Mouse (Mus musculus) kidney, postnatal 4 days (tissue): ENCODE results near the gene Hemk1.
"Not testable (repeated sequence)": the region's sequence is repeated elsewhere in the genome, so short reads cannot be mapped to it uniquely, and the experiment has no call there.

Source experiments
- DNase-seq, 2 experiments: peaks; one replicate each; pipeline ENCODE4 v3.0.0; 2021; ENCODE audit warnings: mixed read lengths in 2 of 2

Hemk1 gene

DNA sequence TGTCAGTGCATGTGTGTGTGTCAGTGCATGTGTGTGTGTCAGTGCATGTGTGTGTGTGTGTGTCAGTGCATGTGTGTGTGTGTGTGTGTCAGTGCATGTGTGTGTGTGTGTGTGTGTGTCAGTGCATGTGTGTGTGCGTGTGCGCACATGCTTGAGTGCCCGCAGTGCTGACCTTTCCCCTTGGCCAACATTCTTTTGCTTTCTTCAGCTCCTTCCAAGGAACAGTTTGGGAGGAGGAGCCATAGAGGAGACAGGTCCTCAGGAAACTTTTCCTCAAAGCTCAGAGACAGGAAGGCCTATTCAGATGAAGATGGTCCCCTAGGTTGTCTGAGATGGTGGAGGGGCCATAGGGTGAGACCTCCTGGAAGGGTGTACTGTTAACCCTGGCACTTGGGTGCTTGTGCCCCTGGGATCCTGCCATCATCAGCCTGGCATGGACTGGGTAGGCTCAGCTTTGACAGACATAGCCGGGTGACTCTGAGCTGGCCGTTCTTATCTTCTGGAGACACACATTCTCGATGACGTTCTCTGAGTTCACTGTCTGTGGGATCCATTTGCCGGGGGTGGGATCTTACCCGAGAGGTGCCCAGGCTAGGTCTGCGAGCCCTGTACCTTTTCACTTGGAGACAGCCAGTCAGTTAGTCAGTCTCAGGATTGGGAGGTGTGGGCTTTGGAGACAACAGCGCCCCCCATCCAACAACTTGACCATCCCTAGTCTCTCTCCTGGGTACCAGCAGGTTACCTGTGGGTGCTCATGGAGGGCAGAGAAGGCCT is 30.9 kb downstream of the Hemk1 start:
- DNase-seq: peak; percentile 41 to 59

DNA sequence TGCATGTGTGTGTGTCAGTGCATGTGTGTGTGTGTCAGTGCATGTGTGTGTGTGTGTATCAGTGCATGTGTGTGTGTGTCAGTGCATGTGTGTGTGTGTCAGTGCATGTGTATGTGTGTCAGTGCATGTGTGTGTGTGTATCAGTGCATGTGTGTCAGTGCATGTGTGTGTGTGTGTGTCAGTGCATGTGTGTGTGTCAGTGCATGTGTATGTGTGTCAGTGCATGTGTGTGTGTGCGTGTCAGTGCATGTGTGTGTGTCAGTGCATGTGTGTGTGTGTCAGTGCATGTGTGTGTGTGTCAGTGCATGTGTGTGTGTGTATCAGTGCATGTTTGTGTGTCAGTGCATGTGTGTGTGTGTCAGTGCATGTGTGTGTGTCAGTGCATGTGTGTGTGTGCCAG is 31.5 kb downstream of the Hemk1 start:
- DNase-seq: not testable (repeated sequence)

DNA sequence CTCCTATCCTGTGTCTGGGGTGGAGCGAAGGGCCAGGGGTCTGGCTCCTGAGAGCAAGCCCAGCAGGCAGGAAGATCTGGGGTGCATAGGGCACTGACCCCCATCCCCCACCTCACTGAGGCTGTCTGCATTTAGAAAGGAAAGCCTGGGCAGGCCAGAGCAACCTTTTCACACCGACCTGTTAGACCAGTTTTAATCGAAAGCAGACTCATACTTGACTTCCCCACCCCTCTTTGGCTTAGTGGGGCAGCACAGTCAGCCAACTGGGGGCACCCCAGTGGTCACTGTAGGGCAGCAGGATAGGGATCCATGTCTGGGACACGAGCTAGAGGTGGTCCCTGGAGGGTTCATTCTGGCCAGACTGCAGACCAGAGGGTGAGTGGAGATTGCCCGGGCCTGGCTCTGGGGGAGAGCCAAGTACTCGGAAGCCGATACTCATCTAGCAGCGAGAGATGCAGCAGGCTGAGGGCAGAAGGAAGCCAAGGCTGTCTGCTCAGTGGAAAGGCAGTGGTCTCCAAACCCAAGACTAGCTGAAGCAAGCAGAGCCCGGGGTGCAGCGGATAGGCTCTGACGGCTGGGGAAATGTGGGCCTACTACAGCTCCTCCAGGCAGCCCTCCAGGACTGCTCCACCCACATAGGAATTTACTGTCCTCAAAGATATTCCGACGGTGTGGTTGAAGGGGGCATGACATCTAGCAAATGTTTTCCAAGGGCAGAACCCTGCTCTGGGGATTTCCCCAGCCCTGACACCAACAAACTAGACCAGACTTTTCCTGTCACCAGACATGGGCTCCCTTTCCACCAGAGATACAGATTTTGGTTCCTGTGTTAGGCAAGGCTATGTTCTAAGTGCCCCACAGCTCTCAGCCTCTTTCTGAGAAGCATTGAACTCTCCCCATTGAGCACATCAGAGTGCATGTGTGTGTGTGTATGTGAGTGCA is 32.3 kb downstream of the Hemk1 start:
- peak; percentile 36 to 64 for DNase-seq

DNA sequence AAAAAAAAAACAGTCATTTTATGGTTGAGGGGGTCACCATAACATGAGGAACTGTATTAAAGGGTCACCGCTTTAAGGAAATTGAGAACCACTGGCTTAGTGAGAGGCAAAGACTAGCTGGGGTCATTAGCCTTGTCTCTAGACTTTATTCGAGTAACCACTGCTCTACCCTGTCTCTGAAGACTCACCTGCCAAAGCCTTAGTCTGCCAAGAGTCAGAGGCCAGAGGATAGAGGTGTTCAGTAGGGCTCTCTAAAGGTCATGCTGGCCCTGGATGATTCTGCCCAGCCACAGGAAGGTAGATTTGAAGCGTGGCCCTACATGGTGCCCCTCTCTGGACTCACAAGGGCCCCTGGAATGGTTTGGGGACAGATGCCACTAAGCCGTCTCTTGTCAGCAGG is 33.1 kb downstream of the Hemk1 start:
- DNase-seq: no peak

DNA sequence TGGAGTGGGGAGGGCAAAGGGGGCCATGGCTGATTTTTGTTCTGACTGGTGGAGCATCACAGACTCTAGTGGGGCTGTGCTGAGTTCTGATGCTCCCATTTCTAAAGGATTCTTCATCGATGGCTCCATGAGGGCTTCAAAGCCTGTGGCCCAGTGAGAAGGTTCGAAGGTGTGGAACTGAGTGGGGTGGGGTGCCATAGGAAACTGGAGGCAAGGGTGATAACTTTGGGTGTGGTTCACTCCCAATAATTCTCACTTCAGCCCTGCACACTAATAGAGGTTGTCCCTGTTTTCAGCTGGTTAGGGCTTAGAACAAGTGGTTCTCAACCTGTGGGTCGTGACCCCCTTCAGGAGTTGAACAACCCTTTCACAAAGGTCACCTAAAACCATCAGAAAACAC is 33.8 kb downstream of the Hemk1 start:
- DNase-seq: no peak

DNA sequence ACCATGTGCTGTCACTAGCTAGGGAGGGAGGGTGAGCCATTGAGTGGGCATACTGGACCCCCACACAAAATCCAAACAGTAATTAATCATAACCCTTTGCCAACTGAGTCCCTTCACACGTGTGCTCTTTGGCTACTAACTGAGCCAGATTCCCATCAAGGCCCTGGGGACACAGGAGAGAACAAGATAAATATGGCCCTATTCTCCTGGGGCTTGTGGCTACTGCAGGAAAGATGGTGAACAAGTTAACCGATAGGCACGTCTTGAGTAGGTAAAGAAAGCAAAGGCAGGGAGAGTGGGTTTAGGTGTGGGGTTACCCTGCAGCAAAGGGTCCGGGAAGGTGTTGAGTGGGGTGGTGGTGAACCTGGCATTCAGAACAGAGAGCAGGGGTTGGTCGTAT is 34.2 kb downstream of the Hemk1 start:
- DNase-seq: no peak

DNA sequence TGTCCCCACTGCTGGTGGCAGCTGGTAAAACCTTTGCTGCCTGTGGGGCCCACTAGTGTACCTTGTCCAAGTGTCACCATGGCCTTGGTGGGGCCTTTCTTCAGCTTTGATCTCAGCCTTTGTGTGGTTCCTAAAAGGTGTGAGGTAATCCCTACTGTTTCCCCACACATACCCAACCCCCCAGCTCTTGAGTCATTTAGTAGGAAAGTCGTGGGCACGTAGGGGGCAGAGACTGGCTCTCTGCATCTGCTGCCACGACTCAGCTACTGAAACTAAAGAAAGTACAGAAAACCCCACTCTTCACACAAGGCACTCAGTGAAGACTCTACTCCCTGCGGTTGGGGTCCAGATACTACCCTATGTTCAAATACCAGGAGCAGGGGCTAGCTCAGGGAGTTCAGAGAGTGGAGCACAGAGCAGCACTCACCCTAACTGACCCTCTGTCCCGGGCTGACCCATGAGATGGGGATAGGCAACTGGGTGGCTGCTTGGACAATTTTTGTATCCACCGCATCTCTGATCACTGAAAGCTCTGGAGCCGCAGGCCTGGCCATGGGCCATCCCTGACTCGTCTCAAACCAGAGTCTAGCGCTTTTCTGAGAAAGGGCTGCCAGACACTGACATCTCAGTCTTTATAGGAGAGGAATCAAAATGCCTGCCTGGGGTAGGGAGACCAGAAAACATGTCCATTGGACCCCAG is 34.9 kb downstream of the Hemk1 start:
- DNase-seq: no peak

DNA sequence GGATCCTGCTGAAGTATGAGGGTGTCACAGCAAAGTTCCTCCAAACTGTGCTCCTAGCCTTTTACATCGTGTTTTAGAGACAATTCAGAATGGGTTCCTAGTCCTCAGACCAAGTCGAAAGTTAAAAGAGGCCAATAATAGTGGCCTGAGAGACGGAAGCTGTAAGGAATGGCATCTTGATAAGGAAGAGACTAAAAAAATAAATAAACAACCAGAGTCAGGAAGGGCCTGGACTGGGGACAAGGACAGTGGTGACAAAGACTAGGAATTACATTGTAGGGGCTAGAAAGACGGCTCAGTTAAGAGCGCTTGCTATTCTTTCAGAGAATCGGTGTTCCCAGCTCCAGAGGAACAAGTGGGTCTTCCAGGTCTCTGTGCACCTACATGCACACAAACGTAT is 35.6 kb downstream of the Hemk1 start:
- DNase-seq: no peak

DNA sequence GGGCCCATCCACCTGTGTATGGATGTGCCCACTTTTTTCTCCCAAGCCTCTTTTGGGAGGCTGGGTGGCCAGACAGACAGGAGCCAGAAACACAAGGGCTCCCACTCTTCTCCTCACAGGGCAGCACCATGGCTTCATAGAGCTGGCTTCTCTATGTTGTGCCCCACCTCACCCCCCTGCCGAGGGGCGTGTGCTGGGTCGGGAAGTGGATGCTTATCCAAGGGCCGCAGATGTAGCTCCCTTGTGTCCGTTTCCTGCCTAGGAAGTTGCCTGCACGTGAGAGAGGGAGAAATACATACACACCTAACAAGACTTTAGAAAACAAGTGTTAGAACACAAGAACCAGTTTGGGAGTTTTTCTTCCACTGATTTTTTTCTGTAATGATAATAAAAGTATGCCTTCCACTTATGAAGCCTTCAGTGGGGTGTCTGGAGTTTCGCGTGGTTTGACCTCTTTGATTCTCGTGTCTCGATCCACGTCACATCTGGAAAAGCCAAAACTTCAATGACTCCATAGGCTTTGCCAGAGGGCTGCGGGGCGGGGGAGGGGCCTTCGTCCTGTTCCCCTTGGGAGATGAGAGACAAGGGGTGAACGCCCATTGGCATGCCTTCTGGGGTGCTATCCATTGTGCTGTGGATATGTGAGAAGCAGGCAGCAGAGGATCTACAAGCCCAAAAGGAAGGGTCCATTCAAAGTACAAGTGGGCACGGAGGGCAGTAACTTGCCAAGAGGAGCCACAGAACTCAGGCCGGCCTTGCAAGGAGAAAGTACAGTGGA is 36.4 kb downstream of the Hemk1 start:
- DNase-seq: no peak

DNA sequence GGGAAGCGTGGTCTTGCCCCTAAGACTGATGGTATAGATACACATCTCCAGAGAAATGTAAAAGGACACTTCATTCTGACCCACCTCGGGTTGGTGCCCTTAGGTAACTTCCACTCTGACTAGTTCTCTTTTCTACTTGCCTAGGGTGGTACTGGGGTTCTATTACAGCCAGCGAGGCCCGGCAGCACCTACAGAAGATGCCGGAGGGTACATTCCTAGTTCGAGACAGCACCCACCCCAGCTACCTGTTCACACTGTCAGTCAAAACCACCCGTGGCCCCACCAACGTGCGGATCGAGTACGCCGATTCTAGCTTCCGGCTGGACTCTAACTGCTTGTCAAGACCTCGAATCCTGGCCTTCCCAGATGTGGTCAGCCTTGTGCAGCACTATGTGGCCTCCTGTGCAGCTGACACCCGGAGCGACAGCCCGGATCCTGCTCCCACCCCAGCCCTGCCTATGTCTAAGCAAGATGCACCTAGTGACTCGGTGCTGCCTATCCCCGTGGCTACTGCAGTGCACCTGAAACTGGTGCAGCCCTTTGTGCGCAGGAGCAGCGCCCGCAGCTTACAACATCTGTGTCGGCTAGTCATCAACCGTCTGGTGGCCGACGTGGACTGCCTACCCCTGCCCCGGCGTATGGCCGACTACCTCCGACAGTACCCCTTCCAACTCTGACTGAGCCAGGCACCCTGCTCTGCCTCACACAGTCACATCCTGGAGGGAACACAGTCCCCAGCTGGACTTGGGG is 37.8 kb downstream of the Hemk1 start:
- no peak for DNase-seq

DNA sequence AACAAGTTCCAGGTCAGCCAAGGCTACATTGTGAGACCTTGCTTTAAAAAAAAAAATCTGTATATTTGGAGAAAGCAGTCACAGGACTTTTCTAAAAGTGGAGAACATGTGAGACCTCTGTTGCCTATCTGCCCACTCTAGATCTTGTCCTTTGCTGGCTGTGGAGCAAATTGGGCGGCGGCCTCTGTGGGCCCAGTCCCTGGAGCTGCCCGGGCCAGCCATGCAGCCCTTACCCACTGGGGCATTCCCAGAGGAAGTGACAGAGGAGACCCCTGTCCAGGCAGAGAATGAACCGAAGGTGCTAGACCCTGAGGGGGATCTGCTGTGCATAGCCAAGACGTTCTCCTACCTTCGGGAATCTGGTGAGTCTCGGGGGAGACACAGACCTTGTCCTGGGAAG is 38.4 kb downstream of the Hemk1 start:
- DNase-seq: no peak

DNA sequence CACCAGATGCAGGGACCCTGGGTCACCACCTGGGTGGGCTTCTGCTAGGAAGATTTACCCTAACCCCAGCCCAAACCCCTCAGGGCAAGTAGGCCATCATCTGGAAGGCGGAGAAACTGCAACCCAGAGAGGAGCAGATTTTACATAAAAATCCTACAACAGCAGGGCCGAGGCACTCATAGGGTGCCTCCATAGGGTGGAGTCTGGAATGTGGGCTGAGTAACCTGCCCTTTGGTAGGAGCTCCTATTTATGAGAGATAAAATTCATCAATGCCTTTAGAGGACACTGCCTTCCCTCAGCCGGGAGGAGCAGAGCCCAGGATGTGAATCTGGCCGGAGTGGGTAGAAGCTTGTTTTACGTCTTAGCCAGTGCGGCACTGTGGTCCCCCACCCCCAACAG is 39.3 kb downstream of the Hemk1 start:
- DNase-seq: no peak

DNA sequence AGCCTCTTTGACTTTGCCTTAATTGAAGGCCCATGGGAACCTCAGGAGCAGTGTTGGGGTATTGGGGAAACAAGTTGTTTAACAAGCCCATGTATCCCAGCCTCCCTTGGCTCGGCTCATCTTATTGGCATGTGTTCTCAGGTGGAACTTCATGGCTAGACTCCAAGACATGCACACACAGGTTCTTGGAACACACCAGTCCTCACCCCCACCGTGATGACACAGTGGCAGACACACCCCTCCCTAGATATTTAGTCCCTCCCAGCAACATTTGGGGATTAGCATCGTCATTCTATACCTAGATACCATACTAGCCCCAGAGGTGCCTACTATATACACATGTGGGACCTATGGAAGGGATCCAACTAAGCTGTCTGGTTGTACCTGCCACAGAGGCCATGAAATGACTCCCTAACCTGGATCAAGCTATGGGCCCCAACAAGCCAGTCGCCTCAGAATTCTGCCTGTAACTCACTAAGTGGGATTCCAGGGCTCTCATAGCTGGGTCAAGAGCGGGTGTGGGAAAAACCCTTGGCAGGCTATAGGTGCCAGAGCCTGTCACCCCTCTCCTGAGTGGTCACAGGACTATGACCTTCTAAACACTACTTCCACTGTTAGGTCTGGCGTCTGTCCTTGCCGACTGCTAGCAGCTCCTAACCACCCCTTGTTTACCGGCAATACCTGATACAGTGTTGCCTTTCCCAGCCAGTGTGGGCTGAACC is 39.9 kb downstream of the Hemk1 start:
- peak; percentile 28 to 45 for DNase-seq

DNA sequence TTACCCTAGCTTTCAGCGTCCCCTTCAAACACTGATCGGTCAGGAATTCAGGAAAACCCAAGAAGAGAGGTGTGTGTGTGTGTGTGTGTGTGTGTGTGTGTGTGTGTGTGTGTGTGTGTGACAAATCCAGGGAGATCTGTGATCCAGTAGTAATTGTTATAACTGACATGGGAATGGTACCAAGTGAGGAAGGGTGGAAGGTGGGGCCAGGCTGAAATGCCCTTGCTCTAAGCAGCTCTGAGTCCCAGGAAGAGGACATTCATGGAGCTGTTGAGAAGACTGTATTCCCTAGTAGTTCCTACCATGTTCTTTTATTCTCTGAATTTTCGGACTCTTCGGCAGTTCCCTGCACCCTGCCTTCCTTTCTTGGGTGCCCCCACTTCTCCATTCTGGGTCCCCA is 40.5 kb downstream of the Hemk1 start:
- no peak for DNase-seq

DNA sequence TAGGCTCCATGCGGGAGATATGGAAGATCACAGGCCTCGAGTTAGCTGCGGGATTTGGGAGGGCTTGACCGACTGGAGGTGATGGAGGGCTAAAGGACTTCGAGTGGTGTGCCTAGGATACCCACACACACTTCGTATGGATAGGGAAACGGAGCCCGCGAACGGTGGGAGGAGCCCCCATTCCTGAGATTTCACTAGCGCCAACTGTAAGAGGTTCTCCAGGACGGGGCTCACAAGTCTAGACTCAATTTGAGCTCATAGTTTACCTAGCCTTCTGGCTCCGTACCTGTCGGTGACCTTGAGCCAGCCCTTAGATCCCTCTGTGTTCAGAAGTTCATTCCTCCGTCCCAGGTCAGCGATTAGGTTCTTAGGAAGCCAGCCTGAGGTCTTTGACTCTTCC is 41.1 kb downstream of the Hemk1 start:
- no peak for DNase-seq

DNA sequence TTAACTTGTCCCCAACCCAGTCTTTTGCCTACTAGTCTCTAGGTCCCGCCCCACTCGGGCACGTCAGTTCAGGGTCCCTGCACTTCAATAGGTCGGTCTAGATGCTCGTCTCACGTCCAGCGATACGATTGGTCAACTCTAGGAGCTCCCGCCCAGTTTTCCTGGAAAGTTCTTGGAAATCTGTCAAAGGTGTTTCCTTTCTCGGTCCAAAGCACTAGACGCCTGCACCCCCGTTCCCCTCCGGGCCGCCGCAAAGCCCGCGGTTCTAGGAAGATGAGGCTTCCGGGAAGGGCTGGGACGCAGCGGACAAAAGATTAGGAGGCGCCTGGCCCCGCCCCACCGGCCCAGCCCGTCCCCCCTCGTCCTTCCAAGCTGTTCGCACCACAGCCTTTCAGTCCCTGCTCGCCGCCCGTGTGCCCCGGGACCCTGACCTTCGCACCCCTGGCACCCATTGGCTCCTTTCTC is 41.6 kb downstream of the Hemk1 start:
- DNase-seq: peak; percentile 94 to 96

DNA sequence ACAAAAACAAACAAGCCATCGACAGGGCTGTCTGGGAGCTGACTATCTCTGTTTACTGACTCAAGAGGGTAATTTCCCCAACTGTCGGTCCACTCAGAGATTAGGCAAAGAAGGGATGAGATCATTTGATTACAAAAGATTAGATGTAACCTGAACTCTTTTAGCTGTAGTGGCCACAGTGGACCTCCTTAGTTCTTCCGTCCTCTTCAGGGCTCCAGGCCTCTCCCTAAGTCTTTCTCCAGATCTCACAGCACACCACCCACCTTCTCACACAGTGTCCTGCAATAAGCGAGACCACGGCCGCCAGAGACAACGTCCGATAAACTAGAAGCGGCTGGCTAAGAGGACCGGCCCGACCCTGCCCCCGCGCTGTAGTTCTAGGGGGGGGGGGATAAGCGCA is 42.1 kb downstream of the Hemk1 start:
- DNase-seq: no peak

DNA sequence AAGGTAGTCTGAATTCAATTTTAAA is 42.3 kb downstream of the Hemk1 start, which contains the start of gene Cish:
Gene Cish, plus strand, starts transcription at position 11 of the 25 bp plus-strand sequence.
- no peak for DNase-seq

DNA sequence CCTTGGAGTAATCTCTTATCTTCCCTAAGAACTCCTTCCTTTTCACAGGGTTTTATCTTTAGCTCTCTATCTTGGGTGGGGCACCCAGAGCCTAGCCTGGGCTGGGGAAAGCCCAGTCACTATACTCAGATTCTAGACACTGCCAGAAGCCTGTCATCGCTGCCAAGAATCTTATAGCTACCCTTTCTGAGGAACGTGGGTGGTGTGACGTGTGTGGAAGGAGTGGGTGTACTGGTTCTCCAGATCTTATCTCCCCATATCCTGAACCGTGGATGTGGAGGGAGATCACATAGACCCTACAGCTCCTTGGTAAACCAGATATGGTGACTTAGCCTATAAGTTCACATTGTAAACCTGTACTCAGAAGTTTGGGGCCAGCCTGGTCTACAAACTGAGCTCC is 42.5 kb downstream of the Hemk1 start:
- no peak for DNase-seq

DNA sequence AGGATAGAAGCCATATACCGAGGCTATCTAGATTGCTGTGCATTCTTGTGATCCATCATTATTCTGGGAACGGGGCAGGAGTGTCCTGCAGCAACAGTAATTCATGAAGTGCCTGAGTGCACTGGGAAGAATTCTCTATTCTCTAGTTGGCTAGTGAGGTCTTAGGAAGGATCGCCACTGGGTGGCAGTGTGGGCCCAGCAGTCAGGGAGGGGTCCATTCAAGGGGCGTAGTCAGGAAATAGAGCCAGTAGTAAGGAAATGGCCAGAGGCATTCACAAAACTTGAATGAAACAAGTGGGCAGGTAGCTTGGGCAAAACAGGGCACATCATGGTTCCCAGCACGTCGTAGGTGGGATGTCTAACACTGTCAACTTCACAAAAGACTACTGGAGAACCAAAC is 43.9 kb downstream of the Hemk1 start:
- DNase-seq: peak; percentile 94 to 95

DNA sequence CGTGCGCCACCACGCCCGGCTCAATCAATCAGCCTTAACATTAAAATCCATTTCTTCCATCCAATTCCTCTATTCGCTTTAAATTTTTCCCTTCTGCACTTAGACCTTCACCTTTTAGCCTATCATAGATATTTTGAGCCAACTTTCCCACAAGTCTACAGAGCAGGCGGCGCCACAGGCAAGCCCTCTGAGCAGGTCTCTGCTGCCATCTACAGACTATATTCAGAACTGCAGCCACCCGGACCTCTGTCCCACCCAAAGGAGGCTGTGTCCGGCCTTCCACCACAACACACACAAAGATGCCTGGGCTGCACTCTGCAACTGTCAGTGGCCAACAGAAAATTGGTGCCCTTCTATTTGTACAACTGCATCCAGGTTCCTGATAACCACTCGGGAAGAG is 47.3 kb downstream of the Hemk1 start:
- peak; percentile 89 for DNase-seq
